In genomic region chr10:116207987-116208726, GRCm38 (mm10) we compare ENCODE assay signal across 8 mouse cellular contexts.
DNase-seq lines count a peak whose midpoint lies in the region; ATAC-seq and TF ChIP-seq lines count a peak whose summit lies in the region.

No protein-coding gene starts in this region.

- H3K27me3 ChIP-seq in kidney, embryonic 14.5 days (ENCODE audit: control insufficient read depth, insufficient read depth, low read length): no peaks in the 10 kb centered on the region
- no peaks in the 10 kb centered on the region for H3K27me3 ChIP-seq in hindbrain, embryonic 11.5 days (ENCODE audit: control insufficient read depth, insufficient read depth, low read length)
- H3K27me3 ChIP-seq in limb, embryonic 10.5 days (ENCODE audit: low read depth, poor library complexity, severe bottlenecking): no peaks in the 10 kb centered on the region
- no peaks in the 10 kb centered on the region for H3K27me3 ChIP-seq in midbrain, embryonic 11.5 days (ENCODE audit: control insufficient read depth, insufficient read depth, low read length)

- no peaks in the 10 kb centered on the region for H3K36me3 ChIP-seq in kidney, embryonic 14.5 days (ENCODE audit: control insufficient read depth, insufficient read depth, low read length)
- no peaks in the 10 kb centered on the region for H3K36me3 ChIP-seq in hindbrain, embryonic 11.5 days (ENCODE audit: control insufficient read depth, insufficient read depth, low read length)
- no peaks in the 10 kb centered on the region for H3K36me3 ChIP-seq in limb, embryonic 10.5 days
- H3K36me3 ChIP-seq in midbrain, embryonic 11.5 days (ENCODE audit: control insufficient read depth, insufficient read depth, low read length): no peaks in the 10 kb centered on the region

- H3K27ac ChIP-seq in kidney, embryonic 14.5 days (ENCODE audit: low read depth, low read length): no peak overlapping the region
- H3K27ac ChIP-seq in embryonic fibroblast, embryonic 13.5 days (ENCODE audit: insufficient read depth, low read length): no peak overlapping the region
- no peak overlapping the region for H3K27ac ChIP-seq in hindbrain, embryonic 11.5 days (ENCODE audit: low read depth, low read length)
- peak overlapping the region; percentile 73 for H3K27ac ChIP-seq in limb, embryonic 10.5 days
- H3K27ac ChIP-seq in midbrain, embryonic 11.5 days (ENCODE audit: low read depth, low read length): no peak overlapping the region

- H3K9me3 ChIP-seq in kidney, embryonic 14.5 days (ENCODE audit: control insufficient read depth, low read length): no peaks in the 10 kb centered on the region
- H3K9me3 ChIP-seq in hindbrain, embryonic 11.5 days (ENCODE audit: control insufficient read depth, low read length): no peaks in the 10 kb centered on the region
- H3K9me3 ChIP-seq in limb, embryonic 10.5 days (replicated peaks): no peaks in the 10 kb centered on the region
- no peaks in the 10 kb centered on the region for H3K9me3 ChIP-seq in midbrain, embryonic 11.5 days (ENCODE audit: control insufficient read depth, low read length)

- H3K4me1 ChIP-seq in kidney, embryonic 14.5 days (ENCODE audit: control insufficient read depth, insufficient read depth, low read length): 0 out of 2 replicates have a peak, but pooled peaks cover 4% of the 10 kb centered on the region
- no peaks in the 10 kb centered on the region for H3K4me1 ChIP-seq in embryonic fibroblast, embryonic 13.5 days (ENCODE audit: control insufficient read depth, insufficient read depth, low read length)
- H3K4me1 ChIP-seq in hindbrain, embryonic 11.5 days (replicated peaks; ENCODE audit: control insufficient read depth, insufficient read depth, low read length): no peaks in the 10 kb centered on the region
- H3K4me1 ChIP-seq in limb, embryonic 10.5 days: peaks cover 18% of the 10 kb centered on the region
- no peaks in the 10 kb centered on the region for H3K4me1 ChIP-seq in midbrain, embryonic 11.5 days (ENCODE audit: control insufficient read depth, insufficient read depth, low read length)

- no peak overlapping the region for H3K4me2 ChIP-seq in kidney, embryonic 14.5 days (replicated peaks; ENCODE audit: low read depth, low read length)
- no peak overlapping the region for H3K4me2 ChIP-seq in hindbrain, embryonic 11.5 days (replicated peaks; ENCODE audit: low read depth, low read length)
- peak overlapping the region; percentile 24; the same call in 1 of the 2 replicates for H3K4me2 ChIP-seq in midbrain, embryonic 11.5 days

- no peak for ATAC-seq in kidney, embryonic 14.5 days (ENCODE audit: low FRiP score, low TSS enrichment)
- peak; percentile 7; the same call in 1 of the 2 replicates for ATAC-seq in hindbrain, embryonic 11.5 days (ENCODE audit: low FRiP score)
- peak; percentile 11; the same call in 1 of the 2 replicates for ATAC-seq in midbrain, embryonic 11.5 days (ENCODE audit: low FRiP score)

- no peak for TF ChIP-seq POLR2A in embryonic fibroblast, embryonic 13.5 days (IDR thresholded peaks at IDR 0.05; ENCODE audit: low read depth, low read length)

- no peak overlapping the region for H3K4me3 ChIP-seq in kidney, embryonic 14.5 days (ENCODE audit: low read length)
- H3K4me3 ChIP-seq in embryonic fibroblast, embryonic 13.5 days (ENCODE audit: insufficient read depth, low read length): no peak overlapping the region
- H3K4me3 ChIP-seq in hindbrain, embryonic 11.5 days (ENCODE audit: low read depth, low read length): no peak overlapping the region
- peak overlapping the region; percentile 15; the same call in 1 of the 2 replicates for H3K4me3 ChIP-seq in limb, embryonic 10.5 days
- no peak overlapping the region for H3K4me3 ChIP-seq in midbrain, embryonic 11.5 days (ENCODE audit: low read depth, low read length)

- TF ChIP-seq CTCF in embryonic fibroblast, embryonic 13.5 days (IDR thresholded peaks at IDR 0.05; ENCODE audit: borderline replicate concordance, insufficient read depth, low read length): peak; percentile 66; the same call in 1 of the 2 replicates

- H3K9ac ChIP-seq in kidney, embryonic 14.5 days (ENCODE audit: low read depth, low read length): no peak overlapping the region
- no peak overlapping the region for H3K9ac ChIP-seq in hindbrain, embryonic 11.5 days (ENCODE audit: low read depth, low read length)
- H3K9ac ChIP-seq in midbrain, embryonic 11.5 days (ENCODE audit: low read length): peak overlapping the region; percentile 24; the same call in 1 of the 2 replicates

- DNase-seq in kidney, adult 11 months: peak; percentile 36
- peak; percentile 71 for DNase-seq in adrenal gland, postnatal 14 days
- DNase-seq in hindbrain, embryonic 11.5 days (ENCODE audit: low spot score): peak; percentile 74
- peak; percentile 59 for DNase-seq in limb, embryonic 10.5 days (ENCODE audit: low spot score)
- peak; percentile 92 for DNase-seq in midbrain, embryonic 11.5 days (ENCODE audit: low spot score, missing footprints)
- DNase-seq in thymus, postnatal 4 days: peak; percentile 49

- WGBS in kidney, embryonic 14.5 days: 13% methylated on average over 9 of the region's 9 CpGs
- 21% methylated on average over 9 of the region's 9 CpGs for WGBS in hindbrain, embryonic 11.5 days
- 19% methylated on average over 9 of the region's 9 CpGs for WGBS in limb, embryonic 10.5 days
- 23% methylated on average over 9 of the region's 9 CpGs for WGBS in midbrain, embryonic 11.5 days

Comparison
In these comparisons a context has a peak if more than half of its experiments do, and no peak if none do; other contexts are left out.
1. DNase-seq: peak in every context shown above with its lines; median percentile 92 in midbrain, embryonic 11.5 days; 74 in hindbrain, embryonic 11.5 days; 71 in adrenal gland, postnatal 14 days; 59 in limb, embryonic 10.5 days; 49 in thymus, postnatal 4 days; 36 in kidney, adult 11 months.